Comparison of ENCODE assay signal across 15 mouse cellular contexts in the genomic region with DNA sequence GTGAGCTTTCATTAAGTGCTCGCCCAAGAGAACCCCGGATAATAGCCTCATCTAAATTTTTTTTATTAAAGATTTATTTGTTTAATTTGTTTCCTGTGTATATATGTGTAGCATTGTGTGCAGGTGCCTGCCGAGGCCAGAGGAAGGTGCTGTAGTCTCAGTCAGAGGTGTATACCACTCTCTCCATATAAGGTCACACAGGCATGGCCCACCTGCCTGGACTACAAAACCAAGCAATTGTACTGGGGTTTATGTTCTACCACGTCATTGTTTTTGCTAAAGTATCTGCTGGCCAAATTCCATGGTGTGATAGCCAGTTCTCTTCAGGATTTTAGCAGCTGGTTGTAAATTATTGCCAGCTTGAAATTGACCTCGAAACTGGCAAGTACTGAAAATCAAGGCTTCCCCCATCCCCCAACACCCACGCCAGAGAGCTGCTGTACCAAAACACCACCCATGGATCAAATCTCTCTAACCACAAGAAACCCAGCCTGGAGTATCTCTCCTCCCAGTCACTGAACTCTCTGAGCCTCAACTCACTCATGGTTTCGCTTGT.
DNase-seq lines count a peak whose midpoint lies in the region; ATAC-seq and TF ChIP-seq lines count a peak whose summit lies in the region.
"Had no signal": no experiment of that assay in that cellular context is flagged by ENCODE, and none has a peak within 500 bp of the region (broad histone marks: within the 10 kb centered on the region; RNA-seq: fewer than 3 reads in every experiment).

No protein-coding gene starts in this region.

- intact Hi-C loops in heart, postnatal 14 days (cut with DNase I) = no loop called here
- intact Hi-C loops in left cerebral cortex, postnatal 14 days (cut with DNase I) = no loop called here

- 74% methylated on average over 7 of the region's 7 CpGs for WGBS in heart, embryonic 15.5 days
- WGBS in liver, adult 2 months = 26% methylated on average over 7 of the region's 7 CpGs

- H3K79me2 ChIP-seq in liver, adult 2 months (ENCODE audit: control insufficient read depth, insufficient read depth, low read length) = peaks cover 12% of the 10 kb centered on the region; the same call in 1 of the 2 replicates

- no peak overlapping the region for H3K4me3 ChIP-seq in heart, embryonic 15.5 days
- no peak overlapping the region for H3K4me3 ChIP-seq in liver, adult 2 months (ENCODE audit: insufficient read depth, low read depth, low read length)
- H3K4me3 ChIP-seq: forebrain, embryonic 13.5 days had no signal

- H3K4me1 ChIP-seq in heart, embryonic 15.5 days (replicated peaks) = peaks cover 4% of the 10 kb centered on the region
- H3K4me1 ChIP-seq in liver, adult 2 months (ENCODE audit: control insufficient read depth, insufficient read depth, low read length) = peaks cover 11% of the 10 kb centered on the region
- H3K4me1 ChIP-seq: forebrain, embryonic 13.5 days had no signal

- no peaks in the 10 kb centered on the region for H3K9me3 ChIP-seq in heart, embryonic 15.5 days (replicated peaks)
- H3K9me3 ChIP-seq: forebrain, embryonic 13.5 days had no signal

- H3K27me3 ChIP-seq in heart, embryonic 15.5 days = no peaks in the 10 kb centered on the region
- H3K27me3 ChIP-seq in liver, adult 2 months (ENCODE audit: control insufficient read depth, insufficient read depth, low read length) = no peaks in the 10 kb centered on the region
- H3K27me3 ChIP-seq: forebrain, embryonic 13.5 days had no signal

- H3K9ac ChIP-seq in heart, embryonic 15.5 days = no peak overlapping the region
- no peak overlapping the region for H3K9ac ChIP-seq in liver, adult 2 months (ENCODE audit: low read depth, low read length)
- H3K9ac ChIP-seq: forebrain, embryonic 13.5 days had no signal

- no peak for DNase-seq in heart, postnatal 14 days
- DNase-seq in liver, adult 2 months (ENCODE audit: extremely low read depth, low read depth, low spot score) = peak; percentile 88
- no peak for DNase-seq in liver
- DNase-seq in fibroblast of lung, adult 2 months (ENCODE audit: low read depth) = peak; percentile 59
- DNase-seq in kidney, postnatal 36 days = peak; percentile 42 to 49
- DNase-seq in urinary bladder, adult 18-20 months (ENCODE audit: low spot score in 2 of 2) = no peak
- DNase-seq in left cerebral cortex, postnatal 14 days (ENCODE audit: low spot score in 2 of 2) = no peak
- DNase-seq: cerebellum, postnatal 14 days; embryo, embryonic 11 days; gastrocnemius, postnatal 36 days; lung, postnatal 4 days had no signal

- H3K27ac ChIP-seq in heart, embryonic 15.5 days = no peak overlapping the region
- peak overlapping the region; percentile 63 for H3K27ac ChIP-seq in liver, adult 2 months (replicated peaks; ENCODE audit: insufficient read depth, low read depth, low read length)
- H3K27ac ChIP-seq: forebrain, embryonic 13.5 days; hindbrain, postnatal 0 days had no signal

- 0 out of 2 replicates have a peak, but pooled peaks have one; percentile 35 for ATAC-seq in heart, embryonic 15.5 days (replicated peaks; ENCODE audit: insufficient number of reproducible peaks, insufficient read depth, low FRiP score, low read depth)
- ATAC-seq: forebrain, embryonic 13.5 days; hindbrain, postnatal 0 days had no signal

- no peaks in the 10 kb centered on the region for H3K36me3 ChIP-seq in heart, embryonic 15.5 days
- H3K36me3 ChIP-seq in liver, adult 2 months (ENCODE audit: control insufficient read depth, insufficient read depth, low read length) = no peaks in the 10 kb centered on the region

- TF ChIP-seq POLR2A in liver, adult 2 months (IDR thresholded peaks at IDR 0.05; ENCODE audit: extremely low read depth, insufficient read depth, low read length) = no peak

- no peak overlapping the region for H3K4me2 ChIP-seq in heart, embryonic 15.5 days
- H3K4me2 ChIP-seq: forebrain, embryonic 13.5 days; midbrain, embryonic 11.5 days had no signal

- TF ChIP-seq CTCF in liver, adult 2 months (IDR thresholded peaks at IDR 0.05; ENCODE audit: low read depth, low read length) = no peak

Comparison
In these comparisons a context has a peak if more than half of its experiments do, and no peak if none do; other contexts are left out.
1. DNase-seq: peak in liver, adult 2 months (single experiment), fibroblast of lung, adult 2 months (single experiment) and kidney, postnatal 36 days (2 of 2); none in heart, postnatal 14 days (0 of 2), liver (single experiment), urinary bladder, adult 18-20 months (0 of 2) and left cerebral cortex, postnatal 14 days (0 of 2).